15 mouse cellular contexts compared by ENCODE assay signal in genomic region chr9:48503001-48503400, GRCm38 (mm10).
"Had no signal": no experiment of that assay in that cellular context is flagged by ENCODE, and none has a peak within 500 bp of the region (broad histone marks: within the 10 kb centered on the region; RNA-seq: fewer than 3 reads in every experiment).

No protein-coding gene starts in this region.

- H3K9ac ChIP-seq: lung, embryonic 14.5 days; midbrain, embryonic 13.5 days; midbrain, embryonic 15.5 days; neural tube, embryonic 12.5 days had no signal

- ATAC-seq: midbrain, embryonic 13.5 days; midbrain, embryonic 15.5 days had no signal

- H3K9me3 ChIP-seq: midbrain, embryonic 10.5 days; midbrain, embryonic 13.5 days; midbrain, embryonic 15.5 days; neural tube, embryonic 12.5 days had no signal

- H3K27me3 ChIP-seq: midbrain, embryonic 15.5 days; neural tube, embryonic 12.5 days had no signal

- H3K4me3 ChIP-seq: midbrain, embryonic 10.5 days; midbrain, embryonic 13.5 days; midbrain, embryonic 15.5 days; neural tube, embryonic 12.5 days had no signal

- H3K36me3 ChIP-seq: midbrain, embryonic 10.5 days; midbrain, embryonic 13.5 days; midbrain, embryonic 15.5 days; neural tube, embryonic 12.5 days had no signal

- H3K27ac ChIP-seq: midbrain, embryonic 10.5 days; midbrain, embryonic 13.5 days; midbrain, embryonic 15.5 days; neural tube, embryonic 12.5 days had no signal

- H3K4me1 ChIP-seq: midbrain, embryonic 10.5 days; midbrain, embryonic 13.5 days; midbrain, embryonic 15.5 days; neural tube, embryonic 12.5 days had no signal

- DNase-seq: lung, adult 18-20 months; lung, embryonic 14.5 days; lung, postnatal 10 days; lung, postnatal 4 days; right cerebral cortex, adult 18-20 months; right cerebral cortex, postnatal 25 days; right cerebral cortex, postnatal 4 days; spleen, adult 18-20 months; thymus, adult 18-20 months; thymus, postnatal 14 days; thymus, postnatal 36 days had no signal

- H3K4me2 ChIP-seq: lung, embryonic 14.5 days; midbrain, embryonic 13.5 days; midbrain, embryonic 15.5 days; neural tube, embryonic 12.5 days had no signal
